Mouse (Mus musculus) thymus, adult 2 months (tissue): ENCODE measurements around the gene Akap2.

Experiments used
- CTCF ChIP-seq: fragments of 200-500 bp; IDR thresholded peaks from 2 replicates; pipeline ENCODE4 v1.5.1; 2012; ENCODE audit warnings: mild to moderate bottlenecking, control low read depth, low read length, moderate library complexity, borderline replicate concordance; ENCODE audit not compliant: control insufficient read depth, poor library complexity, insufficient read depth; ENCODE audit errors: extremely low read depth
- POLR2A ChIP-seq: fragments of 200-500 bp; IDR thresholded peaks from 2 replicates; pipeline ENCODE4 v1.6.1; 2012; ENCODE audit warnings: mild to moderate bottlenecking, low read length, control low read depth, moderate library complexity; ENCODE audit not compliant: control insufficient read depth, poor library complexity, insufficient read depth; ENCODE audit errors: extremely low read depth

DNA sequence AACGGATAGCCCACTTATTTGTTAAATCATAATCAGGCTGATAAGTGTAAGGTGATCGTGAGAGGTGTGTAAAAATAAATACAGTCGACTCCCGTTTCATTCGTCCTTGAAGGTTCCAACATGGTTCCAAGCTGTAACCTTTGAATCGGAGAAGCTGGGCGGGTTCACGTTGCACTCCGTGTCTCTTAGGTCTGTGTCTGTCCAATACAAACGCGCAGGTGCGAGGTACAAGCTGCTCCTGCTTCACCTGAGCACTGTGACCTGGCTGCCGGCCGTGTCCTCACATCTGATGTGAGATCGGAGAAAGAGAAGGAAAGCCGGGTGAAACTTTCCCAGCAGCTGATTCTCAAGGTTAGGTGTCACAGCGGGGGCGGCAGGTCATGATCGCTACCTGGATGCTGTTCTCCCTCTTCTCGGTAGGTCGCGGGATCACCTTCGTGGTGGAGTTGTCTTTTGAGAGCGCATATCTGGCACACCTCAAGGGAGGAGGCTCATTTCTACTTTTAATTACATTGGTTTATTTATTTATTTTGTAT is 103.5 kb downstream of the Akap2 start:
- no peak for TF ChIP-seq POLR2A
- TF ChIP-seq CTCF = no peak
